Mouse (Mus musculus): ENCODE results near the gene Ebf4. TPM values are rescaled to one million over a fixed set of nuclear protein-coding genes. Genes with fewer than 3 reads are reported as not detected.

Gene Ebf4
- polyA plus RNA-seq, 1 experiment from 2014 or later = 2.6 TPM

DNA sequence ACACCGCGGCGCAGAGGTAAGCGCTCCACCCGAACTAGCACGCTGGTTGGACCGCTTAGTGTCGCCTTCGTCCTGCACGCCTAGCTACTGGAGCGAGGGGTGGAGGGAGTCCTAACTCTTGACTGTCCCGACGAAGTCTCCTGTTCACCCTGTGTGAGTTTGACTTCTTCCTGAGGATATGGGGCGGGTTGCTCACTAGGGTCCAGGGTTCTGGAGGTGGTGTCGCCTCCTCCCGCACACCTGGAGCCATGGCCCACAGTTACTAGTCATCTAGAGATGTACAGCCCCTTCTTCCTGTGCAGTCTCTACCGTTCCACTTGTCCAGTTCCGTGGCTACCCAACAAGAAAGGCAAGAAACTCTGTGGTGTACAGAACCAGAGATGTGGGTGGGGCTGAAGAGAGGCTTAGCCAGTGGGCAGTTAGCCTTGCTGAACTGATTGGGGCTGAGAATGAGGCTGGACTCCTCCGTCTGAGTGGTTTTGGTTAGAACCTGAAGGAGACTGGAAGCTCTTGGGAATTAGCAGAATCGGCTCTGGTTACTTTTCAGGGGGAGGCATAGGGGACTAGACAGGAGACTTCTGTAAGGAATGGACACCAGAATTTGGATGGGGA, 1.3 kb downstream of the Ebf4 start:
- peak overlapping the region; percentile 77; the same call in 1 of the 2 replicates for H3K27ac ChIP-seq
- H3K4me2 ChIP-seq = peak overlapping the region; percentile 88
- no peak for ATAC-seq (ENCODE audit: insufficient number of reproducible peaks, low FRiP score, low TSS enrichment, low read depth)
- H3K27me3 ChIP-seq = peaks cover 25% of the 10 kb centered on the region
- peak overlapping the region; percentile 66 for H3K9ac ChIP-seq
- H3K9me3 ChIP-seq = no peaks in the 10 kb centered on the region
- H3K36me3 ChIP-seq = no peaks in the 10 kb centered on the region
- WGBS = 4% methylated on average over 20 of the region's 20 CpGs
- H3K4me3 ChIP-seq = peak overlapping the region; percentile 76
- peaks cover 37% of the 10 kb centered on the region for H3K4me1 ChIP-seq

DNA sequence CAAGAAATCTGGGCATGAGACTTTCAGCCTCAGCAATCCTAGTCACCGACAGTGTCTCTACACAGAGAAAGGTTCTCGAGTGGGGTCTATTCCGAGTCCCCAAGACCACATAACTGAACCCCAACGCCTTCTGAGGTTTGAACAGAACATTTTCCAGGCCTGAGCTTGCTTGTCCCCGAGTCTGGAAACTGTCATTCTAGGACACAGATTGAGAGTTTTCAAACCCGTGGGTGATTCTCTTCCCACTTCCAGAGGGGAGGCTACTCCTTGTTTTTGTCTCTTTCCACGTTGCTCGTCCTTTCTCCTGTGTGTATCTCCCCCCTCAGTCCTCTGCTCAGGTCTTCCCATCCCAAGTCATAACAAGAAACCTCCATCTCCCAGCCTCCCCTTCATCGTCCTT, 2.6 kb downstream of the Ebf4 start:
- no peak overlapping the region for H3K9ac ChIP-seq
- ATAC-seq (ENCODE audit: insufficient number of reproducible peaks, low FRiP score, low TSS enrichment, low read depth) = no peak
- H3K9me3 ChIP-seq = no peaks in the 10 kb centered on the region
- no peak overlapping the region for H3K4me3 ChIP-seq
- no peak overlapping the region for H3K4me2 ChIP-seq
- H3K4me1 ChIP-seq = peaks cover 32% of the 10 kb centered on the region
- H3K27ac ChIP-seq = no peak overlapping the region
- WGBS = 80% methylated on average over 9 of the region's 9 CpGs
- H3K27me3 ChIP-seq = peaks cover 22% of the 10 kb centered on the region
- H3K36me3 ChIP-seq = no peaks in the 10 kb centered on the region

DNA sequence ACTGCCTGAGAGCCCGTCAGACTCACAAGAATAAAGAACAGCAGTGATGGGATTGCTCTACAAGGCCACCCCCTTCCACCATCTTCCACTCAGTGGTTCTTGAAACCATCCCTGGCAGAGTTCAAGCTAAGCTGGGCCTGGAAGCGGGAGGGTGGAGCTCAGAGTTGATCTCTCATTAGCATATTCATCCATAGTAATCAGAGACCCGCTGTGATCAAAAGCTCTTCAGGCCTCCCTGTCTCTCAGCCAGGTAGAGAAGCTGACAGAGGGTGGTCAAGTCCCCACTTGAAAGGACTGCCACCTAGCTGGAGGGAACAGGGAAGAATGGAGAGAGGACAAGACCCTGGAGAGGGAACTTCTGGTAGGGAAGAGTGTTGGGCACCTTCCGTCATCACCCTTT, 8.0 kb downstream of the Ebf4 start:
- Histone ChIP-seq H3K9me3 (no peaks in the 10 kb centered on the region), H3K4me3 (no peak overlapping the region), H3K9ac (no peak overlapping the region), H3K4me2 (no peak overlapping the region), H3K36me3 (peaks cover 32% of the 10 kb centered on the region), H3K27ac (no peak overlapping the region), H3K27me3 (no peaks in the 10 kb centered on the region), H3K4me1 (no peaks in the 10 kb centered on the region)
- 64% methylated on average over 4 of the region's 4 CpGs for WGBS
- no peak for ATAC-seq (ENCODE audit: insufficient number of reproducible peaks, low FRiP score, low TSS enrichment, low read depth)

DNA sequence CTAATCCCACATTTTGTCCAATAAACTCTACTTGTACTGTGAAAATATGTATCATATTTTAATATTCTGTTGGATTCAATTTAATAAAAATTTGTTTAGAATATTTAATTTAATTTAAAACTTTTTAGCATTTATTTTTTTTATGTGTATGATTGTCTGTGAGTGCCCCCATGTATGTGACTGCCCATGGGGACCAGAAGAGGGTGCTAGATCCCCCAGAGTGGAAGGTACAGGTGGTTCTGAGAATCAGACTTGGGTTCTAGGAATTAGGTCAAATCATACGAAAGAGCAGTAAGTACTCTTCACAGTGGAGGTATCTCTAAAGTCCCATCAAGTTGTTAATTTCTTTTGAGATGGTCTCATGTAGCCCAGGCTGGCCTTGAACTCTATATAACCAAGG, 32.1 kb downstream of the Ebf4 start:
- no peaks in the 10 kb centered on the region for H3K27me3 ChIP-seq
- peaks cover 4% of the 10 kb centered on the region; the same call in 1 of the 2 replicates for H3K9me3 ChIP-seq
- no peaks in the 10 kb centered on the region for H3K4me1 ChIP-seq
- ATAC-seq (ENCODE audit: insufficient number of reproducible peaks, low FRiP score, low TSS enrichment, low read depth) = no peak
- H3K4me3 ChIP-seq = no peak overlapping the region
- H3K36me3 ChIP-seq = no peaks in the 10 kb centered on the region
- no peak overlapping the region for H3K27ac ChIP-seq
- no peak overlapping the region for H3K9ac ChIP-seq
- H3K4me2 ChIP-seq = no peak overlapping the region
- 86% methylated on average over 1 of the region's 1 CpGs for WGBS

DNA sequence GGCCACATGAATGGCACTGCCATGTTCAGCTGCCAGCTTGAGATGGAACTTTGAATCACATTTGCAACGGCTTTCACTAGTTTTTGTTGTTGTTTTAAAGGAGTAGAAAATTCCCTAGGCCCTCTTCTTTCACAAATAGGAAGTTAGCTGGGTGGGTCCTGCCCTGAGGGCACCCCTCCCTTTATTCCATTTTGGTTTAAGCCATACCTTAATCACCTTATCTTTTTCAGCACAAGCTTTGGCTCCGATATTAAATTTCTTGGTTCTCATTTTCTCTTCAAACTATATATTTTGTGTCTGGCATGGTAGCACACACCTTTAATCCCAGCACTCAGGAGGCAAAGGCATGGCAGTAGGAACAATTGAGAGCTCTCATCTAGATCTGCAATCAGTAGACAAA, 34.5 kb downstream of the Ebf4 start:
- Histone ChIP-seq H3K27ac (no peak overlapping the region), H3K9me3 (peaks cover 4% of the 10 kb centered on the region; the same call in 1 of the 2 replicates), H3K27me3 (no peaks in the 10 kb centered on the region), H3K4me1 (no peaks in the 10 kb centered on the region), H3K4me3 (no peak overlapping the region), H3K36me3 (no peaks in the 10 kb centered on the region), H3K9ac (no peak overlapping the region), H3K4me2 (no peak overlapping the region)
- WGBS = 84% methylated on average over 2 of the region's 2 CpGs
- no peak for ATAC-seq (ENCODE audit: insufficient number of reproducible peaks, low FRiP score, low TSS enrichment, low read depth)

DNA sequence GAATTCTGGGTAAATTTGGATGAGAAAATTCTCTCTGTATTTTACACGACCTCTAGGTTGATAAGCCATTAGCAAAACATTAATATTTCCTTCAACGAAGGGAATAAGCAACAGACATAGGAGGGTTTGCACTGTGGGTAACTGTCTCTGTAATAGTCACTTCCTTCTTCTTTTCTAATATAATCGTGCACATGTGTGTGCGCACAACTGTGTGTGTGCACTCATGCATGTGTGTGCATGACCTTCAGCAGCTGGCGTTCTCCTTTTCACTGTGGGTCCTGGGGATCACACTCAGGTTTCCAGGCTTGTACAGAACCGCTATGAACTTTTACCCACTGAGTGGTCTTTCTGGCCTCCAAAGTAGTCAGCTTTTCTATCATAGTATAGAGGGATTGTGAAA, 40.1 kb downstream of the Ebf4 start:
- Histone ChIP-seq H3K36me3 (no peaks in the 10 kb centered on the region), H3K9ac (no peak overlapping the region), H3K27me3 (0 out of 2 replicates have a peak, but pooled peaks cover 4% of the 10 kb centered on the region), H3K9me3 (no peaks in the 10 kb centered on the region), H3K4me3 (no peak overlapping the region), H3K4me2 (no peak overlapping the region), H3K4me1 (no peaks in the 10 kb centered on the region), H3K27ac (no peak overlapping the region)
- 84% methylated on average over 6 of the region's 6 CpGs for WGBS
- ATAC-seq (ENCODE audit: insufficient number of reproducible peaks, low FRiP score, low TSS enrichment, low read depth) = no peak

DNA sequence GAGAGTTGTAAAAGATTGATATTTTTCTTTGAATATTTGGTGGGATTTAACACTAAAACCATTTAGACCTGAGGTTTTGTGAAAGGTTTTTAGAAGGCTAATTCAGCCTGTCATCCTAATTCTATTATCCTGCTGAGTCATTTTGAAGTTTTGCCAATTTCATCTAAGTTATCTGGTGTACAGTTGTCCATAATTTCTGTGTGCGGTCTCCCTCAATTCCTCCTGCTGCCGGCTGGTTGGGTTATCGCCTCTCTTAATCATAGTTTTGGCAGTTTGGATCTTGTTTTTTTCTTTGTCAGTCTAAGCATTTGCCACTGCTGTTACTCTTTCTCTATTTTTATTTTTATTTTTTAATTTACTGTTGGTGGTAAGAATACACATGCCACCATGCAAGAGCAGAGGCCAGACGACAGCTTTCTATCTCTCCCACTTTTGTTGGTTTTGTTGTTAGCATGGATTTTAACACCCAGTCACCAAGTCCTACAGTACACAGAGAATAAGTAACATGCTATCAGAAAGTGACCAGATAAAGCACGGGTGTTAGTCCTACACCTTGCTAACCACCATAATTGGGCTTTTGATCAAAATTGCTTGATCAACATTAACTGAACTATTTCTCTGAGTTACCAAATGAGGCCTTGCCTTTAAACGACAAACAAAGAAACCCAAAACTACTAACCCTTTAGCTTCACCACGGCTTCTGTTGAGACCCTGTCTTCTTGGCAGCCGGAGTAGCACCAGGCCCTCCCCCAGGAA, 45.7 kb downstream of the Ebf4 start:
- WGBS = 85% methylated on average over 8 of the region's 8 CpGs
- Histone ChIP-seq H3K4me1 (no peaks in the 10 kb centered on the region), H3K4me3 (no peak overlapping the region), H3K4me2 (no peak overlapping the region), H3K36me3 (no peaks in the 10 kb centered on the region), H3K9ac (no peak overlapping the region), H3K27me3 (0 out of 2 replicates have a peak, but pooled peaks cover 3% of the 10 kb centered on the region), H3K27ac (no peak overlapping the region), H3K9me3 (no peaks in the 10 kb centered on the region)
- no peak for ATAC-seq (ENCODE audit: insufficient number of reproducible peaks, low FRiP score, low TSS enrichment, low read depth)

DNA sequence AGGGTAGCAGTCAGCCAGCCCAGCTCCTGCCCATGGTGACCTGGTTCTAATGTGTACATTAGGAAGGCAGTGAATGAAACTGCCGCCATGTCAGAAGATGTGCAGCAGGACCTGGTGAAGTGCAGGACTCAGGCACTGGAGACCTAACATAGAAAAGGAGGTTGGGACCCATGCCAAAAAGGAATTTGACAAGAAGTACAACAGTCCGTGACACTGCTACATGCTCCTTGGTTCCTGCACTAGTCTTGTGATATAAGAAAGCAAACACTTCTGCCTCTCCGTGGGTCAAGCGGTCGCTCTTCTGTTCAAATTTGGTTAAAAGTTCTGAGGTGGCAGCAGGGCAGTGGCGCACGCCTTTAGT, 46.2 kb downstream of the Ebf4 start:
- Histone ChIP-seq H3K4me2 (no peak overlapping the region), H3K27ac (no peak overlapping the region), H3K9me3 (no peaks in the 10 kb centered on the region), H3K9ac (no peak overlapping the region), H3K4me3 (no peak overlapping the region), H3K4me1 (no peaks in the 10 kb centered on the region), H3K36me3 (no peaks in the 10 kb centered on the region), H3K27me3 (no peaks in the 10 kb centered on the region)
- 83% methylated on average over 7 of the region's 7 CpGs for WGBS
- no peak for ATAC-seq (ENCODE audit: insufficient number of reproducible peaks, low FRiP score, low TSS enrichment, low read depth)

DNA sequence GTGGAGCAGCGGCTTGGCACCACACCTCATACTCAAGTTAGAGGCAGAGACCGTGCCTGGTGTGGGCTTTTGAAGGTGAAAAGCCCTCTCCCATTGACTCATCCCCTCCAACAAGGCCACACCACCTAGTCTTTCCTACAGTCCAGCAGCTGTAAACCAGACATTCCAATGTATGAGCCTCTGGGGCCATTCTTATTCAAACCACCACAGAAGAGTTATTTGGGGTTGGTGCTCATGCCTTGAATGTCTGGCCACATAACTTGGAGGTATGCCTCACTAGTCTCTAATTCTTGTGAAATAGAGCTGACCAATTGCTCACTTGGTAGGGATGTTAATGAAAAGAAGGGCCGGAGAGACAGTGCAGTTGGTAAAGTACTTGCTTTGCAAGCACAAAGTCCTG, 55.4 kb downstream of the Ebf4 start:
- Histone ChIP-seq H3K4me2 (no peak overlapping the region), H3K4me1 (no peaks in the 10 kb centered on the region), H3K27me3 (no peaks in the 10 kb centered on the region), H3K9me3 (no peaks in the 10 kb centered on the region), H3K9ac (no peak overlapping the region), H3K27ac (no peak overlapping the region), H3K4me3 (no peak overlapping the region), H3K36me3 (no peaks in the 10 kb centered on the region)
- 84% methylated on average over 3 of the region's 3 CpGs for WGBS
- no peak for ATAC-seq (ENCODE audit: insufficient number of reproducible peaks, low FRiP score, low TSS enrichment, low read depth)

DNA sequence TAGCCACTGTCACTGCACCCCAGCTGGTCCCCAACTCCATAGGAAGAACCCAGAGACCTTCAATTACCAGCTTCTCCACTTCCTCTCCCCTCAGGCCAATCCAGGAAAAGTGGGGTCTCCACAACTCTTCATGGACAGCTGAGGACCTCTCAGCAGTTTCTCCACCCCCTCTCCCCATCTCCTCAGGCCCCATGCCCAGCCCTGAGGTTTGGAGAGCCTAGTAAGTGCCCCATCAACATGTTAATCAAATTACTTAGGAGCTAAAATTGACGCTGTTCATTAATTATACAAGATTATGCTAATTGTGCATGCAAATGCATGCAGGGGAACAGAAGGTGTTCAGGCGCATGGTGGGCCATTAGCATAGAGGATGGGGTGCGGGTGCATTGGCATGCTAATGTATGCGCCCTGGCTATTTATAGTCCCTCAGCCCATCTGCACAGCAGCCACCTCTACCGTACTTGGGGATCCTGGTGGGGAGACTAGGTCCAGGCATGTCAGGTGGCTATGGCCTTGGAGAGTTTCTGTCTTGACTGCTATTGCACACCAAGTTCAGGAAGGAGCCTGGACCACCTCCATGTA, 56.9 kb downstream of the Ebf4 start:
- H3K4me2 ChIP-seq = no peak overlapping the region
- H3K27ac ChIP-seq = no peak overlapping the region
- 43% methylated on average over 5 of the region's 5 CpGs for WGBS

DNA sequence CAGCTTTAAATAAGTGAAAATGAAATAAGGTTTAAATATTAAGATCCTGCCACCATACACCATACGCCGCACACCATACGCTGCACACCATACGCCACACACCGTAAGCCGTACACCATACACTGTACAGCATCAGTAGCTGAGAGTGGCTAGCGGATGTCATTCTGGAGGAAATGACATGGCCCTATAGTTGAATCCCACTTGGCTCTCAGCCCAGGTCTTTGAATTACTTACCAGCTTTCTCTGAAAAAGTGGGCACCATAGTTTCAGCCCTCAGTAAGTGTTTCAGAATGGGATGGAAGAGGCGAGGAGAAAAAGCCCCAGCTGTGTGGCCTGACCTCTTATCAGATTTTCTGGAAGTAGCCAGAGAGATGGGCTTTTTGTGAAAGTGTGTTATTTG, 58.4 kb downstream of the Ebf4 start:
- Histone ChIP-seq H3K4me1 (no peaks in the 10 kb centered on the region), H3K27me3 (peaks cover 16% of the 10 kb centered on the region), H3K9ac (no peak overlapping the region), H3K4me3 (no peak overlapping the region), H3K27ac (no peak overlapping the region), H3K9me3 (no peaks in the 10 kb centered on the region), H3K4me2 (no peak overlapping the region), H3K36me3 (no peaks in the 10 kb centered on the region)
- WGBS = 89% methylated on average over 8 of the region's 8 CpGs
- ATAC-seq (ENCODE audit: insufficient number of reproducible peaks, low FRiP score, low TSS enrichment, low read depth) = no peak

More for the DNA sequence above, 56.9 kb downstream of the Ebf4 start:
- H3K4me1 ChIP-seq = no peaks in the 10 kb centered on the region
- no peaks in the 10 kb centered on the region for H3K36me3 ChIP-seq
- H3K4me3 ChIP-seq = no peak overlapping the region
- ATAC-seq (ENCODE audit: insufficient number of reproducible peaks, low FRiP score, low TSS enrichment, low read depth) = no peak
- no peaks in the 10 kb centered on the region for H3K9me3 ChIP-seq
- 0 out of 2 replicates have a peak, but pooled peaks cover 3% of the 10 kb centered on the region for H3K27me3 ChIP-seq
- H3K9ac ChIP-seq = no peak overlapping the region

DNA sequence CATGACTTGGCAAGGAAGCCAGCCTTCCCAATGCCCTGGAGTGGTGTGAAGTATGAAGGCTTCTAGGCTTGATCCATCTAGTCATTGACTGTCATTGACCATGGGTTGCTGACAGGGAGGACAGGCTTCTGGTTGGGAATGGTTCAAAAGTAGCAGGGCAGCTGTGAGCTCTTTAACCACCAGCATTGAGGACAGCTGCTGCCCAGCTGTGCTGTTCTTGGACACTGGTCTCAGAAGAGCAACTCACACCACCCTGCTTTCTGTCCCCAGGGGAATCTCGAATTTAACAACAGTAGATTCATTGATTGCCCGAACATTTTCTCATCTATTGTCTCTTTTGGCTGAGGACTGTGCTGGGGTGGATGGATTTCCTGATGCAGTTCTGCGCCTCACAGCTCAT, 58.9 kb downstream of the Ebf4 start:
- Histone ChIP-seq H3K27ac (no peak overlapping the region), H3K4me3 (no peak overlapping the region), H3K9me3 (no peaks in the 10 kb centered on the region), H3K4me2 (no peak overlapping the region), H3K4me1 (no peaks in the 10 kb centered on the region), H3K27me3 (peaks cover 20% of the 10 kb centered on the region), H3K36me3 (no peaks in the 10 kb centered on the region), H3K9ac (no peak overlapping the region)
- WGBS = 64% methylated on average over 3 of the region's 3 CpGs
- no peak for ATAC-seq (ENCODE audit: insufficient number of reproducible peaks, low FRiP score, low TSS enrichment, low read depth)

Data from limb, embryonic 15.5 days (tissue).